Mouse (Mus musculus) embryonic fibroblast, embryonic 13.5 days (primary cell): ENCODE measurements around the gene Ifitm5.
A peak's percentile ranks its signal among the peaks of the same experiment; 100 is the strongest.

Experiments used
- CTCF ChIP-seq: IDR thresholded peaks from 2 replicates; pipeline ENCODE4 v1.5.1; 2011; ENCODE audit warnings: mild to moderate bottlenecking, control low read depth, low read length, moderate library complexity, borderline replicate concordance; ENCODE audit not compliant: insufficient read depth
- POLR2A ChIP-seq: IDR thresholded peaks from 2 replicates; pipeline ENCODE4 v1.6.1; 2011; ENCODE audit warnings: low read depth, mild to moderate bottlenecking, control low read depth, low read length, moderate library complexity

DNA sequence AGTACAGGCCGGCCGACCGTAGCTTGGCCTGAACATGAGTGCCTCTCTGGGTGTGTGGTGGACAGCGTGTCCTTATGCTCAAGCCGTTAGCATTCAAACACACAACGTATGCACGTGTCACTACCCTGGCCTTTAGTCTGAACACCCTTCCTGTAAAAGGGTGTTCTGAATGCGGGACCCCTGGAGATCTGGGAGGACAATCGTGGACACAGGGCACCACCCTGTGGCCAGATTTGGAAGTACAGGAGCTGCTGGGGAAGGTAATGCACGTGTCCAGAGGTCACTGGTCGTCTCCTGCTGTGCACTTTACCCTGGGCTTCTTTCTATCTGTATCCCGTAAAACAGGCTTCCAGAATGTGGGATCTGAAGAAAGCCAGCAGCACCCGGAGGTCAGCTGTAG, 46.9 kb downstream of the Ifitm5 start:
- TF ChIP-seq CTCF (peak; percentile 85), POLR2A (no peak)
